9 mouse cellular contexts compared by ENCODE assay signal in genomic region chr9:21858084-21858483, GRCm38 (mm10). TPM values are rescaled to one million over a fixed set of nuclear protein-coding genes. Genes with fewer than 3 reads are reported as not detected.
DNase-seq lines count a peak whose midpoint lies in the region; ATAC-seq and TF ChIP-seq lines count a peak whose summit lies in the region.
"Had no signal": no experiment of that assay in that cellular context is flagged by ENCODE, and none has a peak within 500 bp of the region (broad histone marks: within the 10 kb centered on the region; RNA-seq: fewer than 3 reads in every experiment).

No protein-coding gene starts in this region.

- no peaks in the 10 kb centered on the region for H3K27me3 ChIP-seq in limb, embryonic 13.5 days
- H3K27me3 ChIP-seq in stomach, embryonic 16.5 days (ENCODE audit: control insufficient read depth, insufficient read depth, low read length): no peaks in the 10 kb centered on the region
- H3K27me3 ChIP-seq in midbrain, embryonic 14.5 days (ENCODE audit: control insufficient read depth, insufficient read depth, low read length): no peaks in the 10 kb centered on the region

- H3K27ac ChIP-seq in left cerebral cortex, adult 2 months: peak overlapping the region; percentile 28; the same call in 1 of the 2 replicates
- peak overlapping the region; percentile 10; the same call in 1 of the 2 replicates for H3K27ac ChIP-seq in limb, embryonic 13.5 days
- H3K27ac ChIP-seq in stomach, embryonic 16.5 days (ENCODE audit: low read length): 0 out of 2 replicates have a peak overlapping the region, but pooled peaks have one; percentile 18
- no peak overlapping the region for H3K27ac ChIP-seq in midbrain, embryonic 14.5 days (replicated peaks; ENCODE audit: low read depth, low read length)

- H3K4me1 ChIP-seq in limb, embryonic 13.5 days: no peaks in the 10 kb centered on the region
- H3K4me1 ChIP-seq in stomach, embryonic 16.5 days (ENCODE audit: control insufficient read depth, insufficient read depth, low read length): no peaks in the 10 kb centered on the region
- H3K4me1 ChIP-seq in midbrain, embryonic 14.5 days (ENCODE audit: control insufficient read depth, insufficient read depth, low read length): 0 out of 2 replicates have a peak, but pooled peaks cover under 1% of the 10 kb centered on the region

- no peak overlapping the region for H3K4me2 ChIP-seq in limb, embryonic 13.5 days (replicated peaks)
- H3K4me2 ChIP-seq in stomach, embryonic 16.5 days (ENCODE audit: low read depth, low read length): no peak overlapping the region
- H3K4me2 ChIP-seq in midbrain, embryonic 14.5 days (ENCODE audit: low read length): no peak overlapping the region

- H3K9me3 ChIP-seq in limb, embryonic 13.5 days: peaks cover 3% of the 10 kb centered on the region; the same call in 1 of the 2 replicates
- no peaks in the 10 kb centered on the region for H3K9me3 ChIP-seq in stomach, embryonic 16.5 days (replicated peaks; ENCODE audit: control insufficient read depth, low read length)
- H3K9me3 ChIP-seq in midbrain, embryonic 14.5 days (ENCODE audit: control insufficient read depth, low read length): no peaks in the 10 kb centered on the region; the same call in 1 of the 2 replicates

- no peak for DNase-seq in left cerebral cortex, adult 2 months (ENCODE audit: extremely low spot score in 1 of 2, low spot score in 2 of 2)
- DNase-seq in left cerebral cortex, postnatal 4 days: no peak
- peak; percentile 55 to 65 for DNase-seq in heart, postnatal 14 days
- no peak for DNase-seq in midbrain, embryonic 14.5 days
- DNase-seq in right cerebral cortex, postnatal 14 days: no peak
- DNase-seq in left cerebral cortex, postnatal 25 days (ENCODE audit: low spot score in 2 of 2): no peak

- intact Hi-C loops in left cerebral cortex, adult 2 months (cut with DNase I): no loop called here
- intact Hi-C loops in left cerebral cortex, postnatal 4 days (cut with DNase I): no loop called here
- intact Hi-C loops in heart, postnatal 14 days (cut with DNase I): no loop called here
- intact Hi-C loops in left cerebral cortex, postnatal 25 days (cut with DNase I): no loop called here

- no peak overlapping the region for H3K4me3 ChIP-seq in left cerebral cortex, adult 2 months
- no peak overlapping the region for H3K4me3 ChIP-seq in limb, embryonic 13.5 days
- no peak overlapping the region for H3K4me3 ChIP-seq in stomach, embryonic 16.5 days (replicated peaks; ENCODE audit: low read length)
- H3K4me3 ChIP-seq in midbrain, embryonic 14.5 days (replicated peaks; ENCODE audit: low read depth, low read length): no peak overlapping the region

- H3K9ac ChIP-seq in limb, embryonic 13.5 days: no peak overlapping the region
- no peak overlapping the region for H3K9ac ChIP-seq in stomach, embryonic 16.5 days (ENCODE audit: low read length)
- H3K9ac ChIP-seq in midbrain, embryonic 14.5 days (replicated peaks; ENCODE audit: low read length): no peak overlapping the region

- H3K36me3 ChIP-seq in limb, embryonic 13.5 days: no peaks in the 10 kb centered on the region
- no peaks in the 10 kb centered on the region for H3K36me3 ChIP-seq in stomach, embryonic 16.5 days (ENCODE audit: control insufficient read depth, insufficient read depth, low read length)
- H3K36me3 ChIP-seq in midbrain, embryonic 14.5 days (ENCODE audit: control insufficient read depth, insufficient read depth, low read length): no peaks in the 10 kb centered on the region

- no peak; the same call in 1 of the 2 replicates for TF ChIP-seq CTCF in left cerebral cortex, adult 2 months (IDR thresholded peaks at IDR 0.05)

- no peak for ATAC-seq in limb, embryonic 13.5 days (ENCODE audit: low FRiP score, low read depth)
- ATAC-seq in stomach, embryonic 16.5 days (ENCODE audit: insufficient read depth, low FRiP score): peak; percentile 31; the same call in 1 of the 2 replicates
- no peak for ATAC-seq in midbrain, embryonic 14.5 days (ENCODE audit: low FRiP score, low TSS enrichment)

- WGBS in limb, embryonic 13.5 days: 61% methylated on average over 6 of the region's 6 CpGs
- 55% methylated on average over 6 of the region's 6 CpGs for WGBS in stomach, embryonic 16.5 days
- WGBS in midbrain, embryonic 14.5 days: 81% methylated on average over 6 of the region's 6 CpGs

RNA-seq across cellular contexts. Expression of gene Dock6, which starts 5.6 kb away (rescaled TPM):
- total RNA-seq in left cerebral cortex, adult 2 months (2021): 10 to 100 TPM; 15.8 to 18.1 TPM
- 10 to 100 TPM; 28.9 to 29.2 TPM for total RNA-seq in left cerebral cortex, postnatal 4 days (2021)
- 10 to 100 TPM; 46.1 to 57.3 TPM for total RNA-seq in heart, postnatal 14 days (2021)
- polyA plus RNA-seq in limb, embryonic 13.5 days (2015; fragmentation: Nextera tagmentation; extraction: Ambion mirVana): 37.5 and 39.6 TPM in 2 replicates
- polyA plus RNA-seq in stomach, embryonic 16.5 days (2015; fragmentation: Nextera tagmentation; extraction: Ambion mirVana): 39.4 and 41.6 TPM in 2 replicates
- 7.2 and 12.7 TPM in 2 replicates for polyA plus RNA-seq in midbrain, embryonic 14.5 days (2014; fragmentation: Nextera tagmentation; extraction: Ambion mirVana)
- total RNA-seq in left cerebral cortex, postnatal 25 days (2021): 10 to 100 TPM; 15.7 to 16.3 TPM

RNA-seq across cellular contexts. Expression of gene Angptl8, which starts 22.8 kb away (rescaled TPM):
- not detected for total RNA-seq in left cerebral cortex, adult 2 months (2021)
- total RNA-seq in left cerebral cortex, postnatal 4 days (2021): not detected
- total RNA-seq in heart, postnatal 14 days (2021): not detected
- polyA plus RNA-seq in limb, embryonic 13.5 days (2015; fragmentation: Nextera tagmentation; extraction: Ambion mirVana): 0.67 and 0.91 TPM in 2 replicates
- 6.4 TPM in 2 replicates for polyA plus RNA-seq in stomach, embryonic 16.5 days (2015; fragmentation: Nextera tagmentation; extraction: Ambion mirVana)
- 0.34 TPM in 1 of 2 replicates, not detected in the other for polyA plus RNA-seq in midbrain, embryonic 14.5 days (2014; fragmentation: Nextera tagmentation; extraction: Ambion mirVana)
- not detected for total RNA-seq in left cerebral cortex, postnatal 25 days (2021)
- total RNA-seq: left cerebral cortex, adult 18-20 months had no signal

RNA-seq across cellular contexts. Expression of gene Kank2, which starts 59.5 kb away (rescaled TPM):
- total RNA-seq in left cerebral cortex, adult 2 months (2021): 1 to 10 TPM; 8.5 to 8.8 TPM
- total RNA-seq in left cerebral cortex, postnatal 4 days (2021): 1 to 10 TPM; 8.7 to 9.7 TPM
- 10 to 100 TPM; 52.6 to 53.3 TPM for total RNA-seq in heart, postnatal 14 days (2021)
- 18.9 and 21.3 TPM in 2 replicates for polyA plus RNA-seq in limb, embryonic 13.5 days (2015; fragmentation: Nextera tagmentation; extraction: Ambion mirVana)
- 11.2 and 11.6 TPM in 2 replicates for polyA plus RNA-seq in stomach, embryonic 16.5 days (2015; fragmentation: Nextera tagmentation; extraction: Ambion mirVana)
- polyA plus RNA-seq in midbrain, embryonic 14.5 days (2014; fragmentation: Nextera tagmentation; extraction: Ambion mirVana): 0.66 and 2.7 TPM in 2 replicates
- 1 to 10 TPM; 7.4 to 7.5 TPM for total RNA-seq in left cerebral cortex, postnatal 25 days (2021)

RNA-seq across cellular contexts. Expression of gene Rab3d, which starts 59.9 kb away (rescaled TPM):
- total RNA-seq in left cerebral cortex, adult 2 months (2021): 10 to 100 TPM; 10.9 to 15.7 TPM
- total RNA-seq in left cerebral cortex, postnatal 4 days (2021): 10 to 100 TPM; 31.1 to 41.1 TPM
- total RNA-seq in heart, postnatal 14 days (2021): 1 to 10 TPM; 8.2 to 9.7 TPM
- polyA plus RNA-seq in limb, embryonic 13.5 days (2015; fragmentation: Nextera tagmentation; extraction: Ambion mirVana): 14.0 and 15.5 TPM in 2 replicates
- 106 and 130 TPM in 2 replicates for polyA plus RNA-seq in stomach, embryonic 16.5 days (2015; fragmentation: Nextera tagmentation; extraction: Ambion mirVana)
- polyA plus RNA-seq in midbrain, embryonic 14.5 days (2014; fragmentation: Nextera tagmentation; extraction: Ambion mirVana): 9.8 and 10.2 TPM in 2 replicates
- total RNA-seq in left cerebral cortex, postnatal 25 days (2021): 10 to 100 TPM; 15.4 to 17.5 TPM

Comparison
In these comparisons a context has a peak if more than half of its experiments do, and no peak if none do; other contexts are left out.
1. DNase-seq: peak in heart, postnatal 14 days (2 of 2); none in left cerebral cortex, adult 2 months (0 of 2), left cerebral cortex, postnatal 4 days (single experiment), midbrain, embryonic 14.5 days (single experiment), right cerebral cortex, postnatal 14 days (single experiment) and left cerebral cortex, postnatal 25 days (0 of 2).
2. RNA of gene Kank2, which starts 59.5 kb away (total RNA-seq): 52.6 to 53.3 TPM in heart, postnatal 14 days; 8.7 to 9.7 TPM in left cerebral cortex, postnatal 4 days, 8.5 to 8.8 TPM in left cerebral cortex, adult 2 months and 7.4 to 7.5 TPM in left cerebral cortex, postnatal 25 days; every median in the first group is over 4 times any median in the second.